Mouse (Mus musculus) forebrain, embryonic 16.5 days (tissue): Measurements from ENCODE around the gene Cep170. TPM values are rescaled to one million over a fixed set of nuclear protein-coding genes. Genes with fewer than 3 reads are reported as not detected.
A peak's percentile ranks its signal among the peaks of the same experiment; 100 is the strongest.

ENCODE experiments used
- ATAC-seq: fragments of 200-750 bp; cut with Nextera tagmentation; 2 replicates; pipeline ENCODE4 v1.8.0; 2017; ENCODE audit warnings: mild to moderate bottlenecking, moderate library complexity
- H3K27ac ChIP-seq: fragments of 300-500 bp; sonication (generic); 2 replicates; pipeline ENCODE4 v1.5.1; 2014; ENCODE audit warnings: low read length, control low read depth
- H3K27me3 ChIP-seq: fragments of 300-500 bp; sonication (generic); replicated peaks from 2 replicates; pipeline ENCODE4 v1.6.1; 2014; ENCODE audit warnings: low read length; ENCODE audit not compliant: control insufficient read depth, insufficient read depth
- H3K36me3 ChIP-seq: fragments of 300-500 bp; sonication (generic); 2 replicates; pipeline ENCODE4 v1.6.1; 2014; ENCODE audit not compliant: control insufficient read depth, insufficient read depth
- H3K4me1 ChIP-seq: fragments of 300-500 bp; sonication (generic); replicated peaks from 2 replicates; pipeline ENCODE4 v1.6.1; 2014; ENCODE audit warnings: low read length; ENCODE audit not compliant: control insufficient read depth, insufficient read depth
- H3K4me2 ChIP-seq: fragments of 300-500 bp; sonication (generic); 2 replicates; pipeline ENCODE4 v1.6.1; 2014; ENCODE audit warnings: mild to moderate bottlenecking, low read length, control low read depth
- H3K4me3 ChIP-seq: fragments of 300-500 bp; sonication (generic); replicated peaks from 2 replicates; pipeline ENCODE4 v1.5.1; 2014; ENCODE audit warnings: mild to moderate bottlenecking, low read length, control low read depth
- H3K9ac ChIP-seq: fragments of 300-500 bp; sonication (generic); replicated peaks from 2 replicates; pipeline ENCODE4 v1.6.1; 2014; ENCODE audit warnings: low read depth, low read length, control low read depth
- H3K9me3 ChIP-seq: fragments of 300-500 bp; sonication (generic); 2 replicates; pipeline ENCODE4 v1.6.1; 2016; ENCODE audit warnings: low read length; ENCODE audit not compliant: control insufficient read depth
- WGBS: fragments of 180-500 bp; shearing (Covaris S2); extraction: QIAGEN DNeasy Blood & Tissue Kit; methylation state at CpG from one replicate; pipeline ENCODE4 v1.1.7; 2014; 5-methylcytosine and 5-hydroxymethylcytosine counted together
- polyA plus RNA-seq: library from polyadenylated mRNA; unstranded; fragments of >200 nt; fragmentation: Nextera tagmentation; extraction: Ambion mirVana; gene quantifications from 2 replicates; pipeline ENCODE4 v1.2.1, GENCODE M21; 2015

Cep170 gene
- polyA plus RNA-seq, 1 experiment from 2014 or later = 152 TPM

DNA sequence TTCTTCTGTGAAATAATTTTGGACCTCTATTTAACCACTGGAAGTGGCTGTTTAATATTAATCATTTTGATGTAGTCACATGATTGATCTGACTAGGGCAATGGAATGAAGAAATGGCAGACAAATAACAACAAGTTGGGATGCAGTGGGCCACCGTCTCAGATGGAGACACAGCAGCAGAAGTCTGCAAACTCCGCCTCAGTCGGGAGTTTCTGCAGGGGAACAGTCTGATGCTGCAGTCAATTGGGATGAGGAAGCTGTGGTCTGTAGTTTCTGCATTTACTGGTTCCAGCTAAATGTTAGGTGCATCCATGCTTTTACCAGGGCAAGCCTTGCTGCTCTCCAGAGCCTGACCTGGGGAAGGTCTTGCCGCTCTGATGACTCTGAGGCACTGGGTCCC lies 2.9 kb upstream of the Cep170 start:
- no peak for ATAC-seq
- Histone ChIP-seq H3K4me1 (peaks cover 9% of the 10 kb centered on the region), H3K36me3 (no peaks in the 10 kb centered on the region), H3K27ac (no peak overlapping the region), H3K4me3 (no peak overlapping the region), H3K4me2 (no peak overlapping the region), H3K9me3 (no peaks in the 10 kb centered on the region), H3K27me3 (no peaks in the 10 kb centered on the region), H3K9ac (no peak overlapping the region)
- 86% methylated on average over 4 of the region's 4 CpGs for WGBS

DNA sequence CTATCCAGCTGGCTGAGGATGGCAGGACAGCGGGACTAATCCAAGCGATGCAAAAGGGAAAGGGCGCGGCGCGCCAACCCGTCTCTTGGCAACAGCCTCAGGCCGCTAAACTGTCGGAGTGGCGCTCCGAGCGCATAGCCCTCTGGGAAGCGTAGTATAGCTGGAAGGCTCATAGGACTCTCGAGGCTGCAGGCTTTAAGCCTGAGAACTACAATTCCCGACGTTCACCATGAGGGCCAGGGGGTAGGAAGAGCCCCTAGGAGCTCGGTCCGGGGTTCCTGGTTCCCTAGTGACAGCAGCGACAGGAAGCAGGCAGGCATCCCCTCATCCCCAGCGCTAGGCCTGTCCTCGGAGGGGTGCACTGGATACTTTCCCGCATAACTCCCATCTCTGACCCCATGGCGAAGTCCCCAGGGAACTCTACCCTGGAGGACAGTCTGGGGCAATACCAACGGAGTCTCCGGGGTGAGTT lies 760 bp upstream of the Cep170 start, which contains the start of gene Sdccag8:
Gene Sdccag8, plus strand, starts transcription at position 70 of the 472 bp plus-strand sequence.
- H3K27me3 ChIP-seq = no peaks in the 10 kb centered on the region
- no peaks in the 10 kb centered on the region for H3K9me3 ChIP-seq
- H3K4me2 ChIP-seq = peak within 1 kb of the TSS; percentile 68
- peak; percentile 97 for ATAC-seq
- H3K4me1 ChIP-seq = peaks cover 19% of the 10 kb centered on the region
- no peaks in the 10 kb centered on the region for H3K36me3 ChIP-seq
- H3K4me3 ChIP-seq = peak within 1 kb of the TSS; percentile 73
- peak within 1 kb of the TSS; percentile 100 for H3K9ac ChIP-seq
- H3K27ac ChIP-seq = peak within 1 kb of the TSS; percentile 100
- 0% methylated on average over 25 of the region's 25 CpGs for WGBS

DNA sequence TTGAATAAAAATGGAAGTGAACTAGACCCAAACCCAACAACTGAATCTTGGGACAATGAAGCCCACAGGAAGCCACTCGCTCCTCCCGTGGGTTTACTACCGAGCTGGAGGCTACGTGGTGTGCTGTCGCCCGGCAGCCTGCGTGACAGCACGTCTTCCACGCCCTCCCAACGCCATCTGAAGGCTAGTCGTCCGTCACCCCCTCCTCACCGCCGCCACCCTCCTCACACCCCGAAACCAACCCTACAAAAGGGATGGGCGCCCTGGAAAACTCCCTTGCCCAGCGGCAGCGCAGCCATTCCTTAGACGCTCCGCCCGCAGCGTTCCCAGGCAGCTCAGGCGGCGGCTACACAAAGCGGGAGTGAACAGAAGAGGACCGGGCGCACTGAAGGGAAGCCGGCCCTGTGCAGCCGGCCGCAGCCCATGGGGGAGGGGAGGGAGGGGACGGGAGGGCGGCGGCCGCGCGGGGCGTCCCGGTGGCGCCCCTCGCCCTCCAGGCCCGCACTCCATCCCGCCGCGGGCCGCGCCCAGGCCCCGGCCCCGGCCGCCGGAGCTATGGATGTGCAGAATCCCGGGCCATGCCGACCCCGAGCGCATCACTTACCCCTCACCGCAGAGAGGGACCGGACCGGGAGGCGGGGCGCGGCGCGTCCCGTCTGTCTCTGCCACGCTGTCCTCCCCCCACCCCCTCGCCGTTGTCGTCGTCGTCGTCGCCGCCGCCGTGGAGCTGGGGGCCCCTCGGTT lies 403 bp downstream of the Cep170 start:
- Histone ChIP-seq H3K27ac (peak overlapping the region; percentile 100), H3K4me1 (peaks cover 25% of the 10 kb centered on the region), H3K9me3 (no peaks in the 10 kb centered on the region), H3K9ac (peak overlapping the region; percentile 100), H3K36me3 (no peaks in the 10 kb centered on the region), H3K4me3 (peak overlapping the region; percentile 73), H3K4me2 (peak overlapping the region; percentile 50), H3K27me3 (no peaks in the 10 kb centered on the region)
- WGBS = 0% methylated on average over 56 of the region's 75 CpGs
- peak; percentile 32 for ATAC-seq

DNA sequence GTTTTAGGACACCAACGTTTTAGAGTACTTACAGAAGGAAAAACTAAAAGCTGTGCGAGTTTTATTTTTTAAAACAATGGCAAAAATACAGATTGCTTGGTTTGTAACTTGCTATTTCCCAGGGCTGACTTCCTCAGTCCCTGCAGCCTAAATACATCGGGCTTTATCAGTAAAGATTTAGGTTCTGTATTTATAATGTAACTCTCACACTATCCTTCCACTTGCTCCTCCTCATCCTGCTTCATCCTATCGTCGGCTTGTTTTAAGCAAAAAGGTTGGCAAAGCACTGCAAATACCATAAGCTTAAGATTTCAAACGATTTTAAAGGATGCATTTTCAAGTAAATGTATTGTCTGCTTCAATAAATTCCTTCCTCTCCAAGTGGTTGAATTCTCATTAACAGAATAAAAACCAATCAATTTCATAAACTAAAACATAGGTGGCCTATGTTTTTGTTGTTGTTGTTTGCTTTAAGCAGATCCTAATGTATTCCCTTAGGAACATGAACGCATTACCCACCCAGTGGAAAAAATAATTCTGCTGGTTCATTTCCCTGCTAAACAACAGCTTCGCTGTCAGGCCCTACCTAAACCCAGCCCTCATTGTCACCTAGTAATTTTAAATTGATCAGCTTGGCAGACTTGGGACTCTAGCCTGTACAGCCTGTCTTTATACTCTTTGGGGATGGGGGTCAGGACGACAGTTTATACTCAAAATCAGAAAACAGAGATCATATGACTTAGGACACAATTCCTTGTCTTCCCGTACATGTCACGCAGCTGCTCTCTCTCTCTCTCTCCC lies 1.2 kb downstream of the Cep170 start:
- Histone ChIP-seq H3K4me3 (peak overlapping the region; percentile 73), H3K27me3 (no peaks in the 10 kb centered on the region), H3K4me1 (peaks cover 25% of the 10 kb centered on the region), H3K9ac (peak overlapping the region; percentile 100), H3K9me3 (no peaks in the 10 kb centered on the region), H3K4me2 (peak overlapping the region; percentile 50), H3K36me3 (no peaks in the 10 kb centered on the region), H3K27ac (peak overlapping the region; percentile 100)
- 12% methylated on average over 11 of the region's 11 CpGs for WGBS
- no peak for ATAC-seq

DNA sequence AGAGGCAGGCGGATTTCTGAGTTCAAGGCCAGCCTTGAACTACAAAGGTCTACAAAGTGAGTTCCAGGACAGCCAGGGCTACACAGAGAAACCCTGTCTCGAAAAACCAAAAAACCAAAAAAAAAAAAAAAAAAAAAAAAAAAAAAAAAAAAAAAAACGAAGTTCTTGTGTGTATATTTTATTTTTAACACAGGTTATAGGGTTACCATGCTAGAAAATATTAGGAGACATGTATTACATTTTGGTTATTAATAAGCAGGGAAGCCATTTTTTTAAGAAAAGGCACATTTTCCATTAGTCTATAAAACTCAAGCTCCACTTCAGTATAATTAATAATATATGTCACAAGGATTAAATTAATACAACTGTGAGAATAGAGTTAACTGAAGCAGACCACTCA lies 2.0 kb downstream of the Cep170 start:
- peak overlapping the region; percentile 50 for H3K4me2 ChIP-seq
- 76% methylated on average over 3 of the region's 3 CpGs for WGBS

DNA sequence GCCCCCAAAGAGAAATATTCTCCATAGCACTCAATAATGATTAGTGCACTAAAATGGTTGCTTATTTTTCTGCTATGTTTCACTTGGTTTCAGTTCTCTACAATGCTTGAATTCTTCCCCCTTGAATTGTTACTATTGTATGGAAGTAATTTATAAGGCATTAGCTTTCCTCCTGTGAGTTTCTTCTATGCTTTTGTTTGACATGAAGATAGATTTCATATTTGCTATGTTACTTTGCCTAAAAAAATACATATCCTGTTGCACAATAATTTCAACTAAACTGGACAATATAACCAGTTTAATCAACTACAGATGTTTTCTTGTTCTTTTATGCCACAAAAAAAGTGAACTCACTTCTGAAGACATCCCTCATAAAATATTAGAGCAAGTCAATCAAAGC lies 3.7 kb downstream of the Cep170 start:
- H3K9me3 ChIP-seq = no peaks in the 10 kb centered on the region
- ATAC-seq = no peak
- H3K4me3 ChIP-seq = no peak overlapping the region
- H3K27me3 ChIP-seq = no peaks in the 10 kb centered on the region
- H3K4me2 ChIP-seq = no peak overlapping the region
- no peaks in the 10 kb centered on the region for H3K36me3 ChIP-seq
- no peak overlapping the region for H3K27ac ChIP-seq
- no peak overlapping the region for H3K9ac ChIP-seq
- peaks cover 25% of the 10 kb centered on the region for H3K4me1 ChIP-seq

More for the DNA sequence above, 2.0 kb downstream of the Cep170 start:
- peak overlapping the region; percentile 73 for H3K4me3 ChIP-seq
- no peaks in the 10 kb centered on the region for H3K27me3 ChIP-seq
- H3K27ac ChIP-seq = no peak overlapping the region
- ATAC-seq = no peak
- H3K9me3 ChIP-seq = no peaks in the 10 kb centered on the region
- no peak overlapping the region for H3K9ac ChIP-seq
- H3K36me3 ChIP-seq = no peaks in the 10 kb centered on the region
- peaks cover 26% of the 10 kb centered on the region for H3K4me1 ChIP-seq

DNA sequence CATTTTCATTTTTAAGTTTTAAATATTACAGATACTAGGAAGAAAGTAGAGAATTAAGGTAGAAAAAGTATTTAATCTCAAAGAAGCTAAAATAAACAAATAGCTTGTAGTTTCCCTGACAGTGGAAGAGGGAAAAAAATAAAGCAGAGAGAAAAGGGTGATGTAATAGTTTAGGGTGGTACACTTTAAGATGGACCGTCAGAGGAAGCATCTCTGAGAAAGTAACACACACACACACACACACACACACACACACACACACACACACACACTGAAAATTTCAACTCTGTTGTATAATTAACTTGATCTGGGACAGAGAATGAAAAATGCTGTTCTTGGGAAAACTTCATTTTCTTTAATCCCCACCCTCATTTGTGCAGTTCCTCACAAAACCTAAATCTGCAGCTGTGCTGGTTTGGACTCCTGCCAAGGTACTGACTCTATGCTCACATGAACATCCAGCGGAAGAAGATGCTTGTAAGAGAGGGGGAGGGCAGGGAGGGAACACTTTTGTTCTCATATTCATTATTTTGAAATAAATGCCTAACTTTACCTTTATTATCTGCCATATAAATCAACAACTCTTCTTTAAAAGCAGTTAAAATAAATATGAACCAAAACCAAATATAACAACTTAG lies 13.0 kb downstream of the Cep170 start:
- no peaks in the 10 kb centered on the region for H3K9me3 ChIP-seq
- WGBS = 0% methylated on average over 2 of the region's 2 CpGs
- ATAC-seq = peak; percentile 78
- no peak overlapping the region for H3K27ac ChIP-seq
- peaks cover 10% of the 10 kb centered on the region for H3K4me1 ChIP-seq
- no peak overlapping the region for H3K9ac ChIP-seq
- no peaks in the 10 kb centered on the region for H3K36me3 ChIP-seq
- H3K4me3 ChIP-seq = no peak overlapping the region
- no peak overlapping the region for H3K4me2 ChIP-seq
- no peaks in the 10 kb centered on the region for H3K27me3 ChIP-seq

DNA sequence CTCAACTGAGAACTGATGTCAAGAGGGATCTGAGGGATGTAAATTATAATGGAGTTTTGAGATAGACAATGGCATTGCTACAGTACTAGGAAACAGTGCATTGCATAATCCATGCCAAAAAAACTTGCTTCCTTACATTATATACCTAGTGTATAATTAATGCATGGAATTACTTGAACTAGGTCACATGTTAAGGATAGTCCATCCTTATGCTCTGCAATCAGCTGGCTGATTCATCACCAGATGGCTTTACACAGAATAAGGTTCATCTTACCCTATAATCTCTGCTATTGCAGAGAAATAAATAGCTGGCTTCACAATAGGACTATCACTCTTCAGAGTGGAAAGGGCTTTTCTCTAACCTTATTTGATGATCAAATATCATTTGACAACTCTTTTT lies 15.2 kb downstream of the Cep170 start:
- Histone ChIP-seq H3K36me3 (no peaks in the 10 kb centered on the region), H3K27ac (no peak overlapping the region), H3K4me3 (no peak overlapping the region), H3K4me1 (peaks cover 19% of the 10 kb centered on the region), H3K9me3 (no peaks in the 10 kb centered on the region), H3K4me2 (no peak overlapping the region), H3K27me3 (no peaks in the 10 kb centered on the region), H3K9ac (no peak overlapping the region)
- ATAC-seq = no peak

DNA sequence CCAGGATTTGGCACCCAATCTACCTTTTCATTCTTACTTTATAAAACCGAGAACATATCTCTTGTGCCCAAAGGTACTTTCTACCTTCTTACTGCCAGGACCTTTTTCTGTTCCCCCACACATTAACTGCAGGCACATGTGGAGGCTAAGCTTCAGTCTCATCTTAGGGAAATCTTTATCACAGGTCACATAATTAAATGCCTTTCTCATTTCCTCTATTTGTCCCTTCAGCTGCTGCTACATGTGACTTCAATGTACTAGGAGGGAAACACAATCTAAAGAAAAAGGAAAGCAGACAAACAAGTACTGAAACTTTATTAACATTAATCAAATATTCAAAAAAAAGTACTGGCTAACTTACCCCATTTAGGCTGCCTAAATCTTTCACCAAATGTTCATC lies 21.7 kb downstream of the Cep170 start:
- no peak for ATAC-seq
- Histone ChIP-seq H3K9me3 (no peaks in the 10 kb centered on the region), H3K4me2 (no peak overlapping the region), H3K27me3 (no peaks in the 10 kb centered on the region), H3K4me1 (peaks cover 9% of the 10 kb centered on the region), H3K9ac (no peak overlapping the region), H3K4me3 (no peak overlapping the region), H3K36me3 (peaks cover 10% of the 10 kb centered on the region; the same call in 1 of the 2 replicates), H3K27ac (no peak overlapping the region)
- 96% methylated on average over 1 of the region's 1 CpGs for WGBS
